Mouse (Mus musculus) ES-Bruce4 (cell line): ENCODE results near the gene Galnt16.

Experiments used
- CTCF ChIP-seq: IDR thresholded peaks from one replicate; pipeline ENCODE4 v1.8.1; 2011; ENCODE audit warnings: low read depth, low read length
- POLR2A ChIP-seq: IDR thresholded peaks from one replicate; pipeline ENCODE4 v1.8.1; 2011; ENCODE audit warnings: low read length; ENCODE audit not compliant: insufficient read depth

- peak; percentile 18 for TF ChIP-seq CTCF
- no peak for TF ChIP-seq POLR2A
These were observed 59.0 kb downstream of the Galnt16 start for GRCm38 (mm10) chr12:80577049-80577448.
